Mouse (Mus musculus): ENCODE measurements around the gene Rab9.

- TF ChIP-seq MAX (IDR thresholded peaks at IDR 0.05), result no peak
- no peak for TF ChIP-seq CTCF (IDR thresholded peaks at IDR 0.05; ENCODE audit: control insufficient read depth, insufficient read depth, insufficient read length)
- TF ChIP-seq CEBPB (IDR thresholded peaks at IDR 0.05; ENCODE audit: low read depth), result no peak
- no peak for TF ChIP-seq MYOD1 (IDR thresholded peaks at IDR 0.05; ENCODE audit: control insufficient read depth, insufficient read length, low read depth)
- TF ChIP-seq USF1 (IDR thresholded peaks at IDR 0.05; ENCODE audit: low read depth), result no peak
Observed at GRCm38 (mm10) chrX:166468321-166468720, 11.3 kb downstream of the Rab9 start.
